Mouse (Mus musculus) heart, postnatal 36 days (tissue): ENCODE measurements around the gene Fam83g. TPM values are rescaled to one million over a fixed set of nuclear protein-coding genes. Genes with fewer than 3 reads are reported as not detected.

Source experiments
- DNase-seq, 2 experiments: peaks; one replicate each; pipeline ENCODE4 v3.0.0; 2021 to 2022
- intact Hi-C: fragments of 180-260 bp; cut with DNase I; formaldehyde crosslinking; loops from one replicate; pipeline ENCODE4 v1.15.1; 2025
- total RNA-seq, 2 experiments: library from RNA; stranded (reverse); gene quantifications; 2 replicates each; pipeline ENCODE4 v1.2.3; 2021

The Fam83g gene
- total RNA-seq, 2 experiments from 2014 or later = 0.11 to 0.16 TPM

GRCm38 (mm10) chr11:61669492-61670490, 14.1 kb upstream of the Fam83g start:
- intact Hi-C loops = no loop called here
- DNase-seq = no peak

DNA sequence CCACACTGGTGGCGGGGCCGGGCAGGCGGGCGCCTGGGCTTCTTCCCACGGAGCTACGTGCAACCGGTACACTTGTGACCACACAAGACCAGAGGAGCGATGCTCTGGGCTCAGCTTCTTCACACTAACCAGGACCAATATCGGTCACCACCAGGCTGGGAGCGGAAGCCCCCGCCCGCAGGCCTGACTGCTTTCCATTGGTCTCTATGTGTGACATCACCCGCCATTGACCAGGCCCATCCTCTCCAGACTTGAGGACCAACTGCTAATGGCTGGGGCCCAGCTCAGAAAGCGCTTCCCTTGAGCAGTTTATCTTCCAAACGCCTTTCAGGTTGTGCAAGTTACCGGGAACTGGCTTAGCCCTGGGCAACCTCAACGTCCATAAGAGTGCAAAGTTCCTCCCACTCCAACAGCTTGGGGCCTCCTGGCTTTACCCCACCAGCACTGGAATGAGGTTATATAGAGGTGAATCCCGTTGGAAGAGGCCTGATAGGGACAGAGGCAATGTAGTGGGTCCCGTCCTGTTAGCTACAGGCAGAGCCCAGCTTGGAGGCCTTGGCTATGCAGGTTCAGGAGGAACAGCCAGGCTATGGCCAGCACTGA, 12.0 kb upstream of the Fam83g start:
- intact Hi-C loops = no loop called here
- no peak for DNase-seq

DNA sequence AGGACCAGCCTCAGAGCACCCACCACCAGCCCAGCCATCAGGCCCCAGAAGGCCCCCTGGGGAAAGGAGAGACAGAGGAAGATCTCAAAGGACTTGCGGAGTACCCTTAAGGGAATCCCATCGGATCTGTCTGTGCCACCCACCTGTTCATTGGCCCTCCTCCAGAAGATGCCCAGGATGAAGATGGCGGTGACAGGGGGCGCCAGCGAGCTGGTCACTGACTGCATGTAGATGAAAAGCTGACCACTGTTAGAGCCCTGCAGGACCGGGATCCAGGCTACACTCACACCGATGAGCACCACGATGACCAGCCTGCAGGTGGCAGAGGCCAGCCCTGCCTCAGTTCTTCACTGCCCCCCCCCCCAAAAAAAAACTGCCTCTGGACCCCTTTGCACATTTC, 10.2 kb upstream of the Fam83g start:
- DNase-seq = peak in 1 of 2 experiments; percentile 43
- intact Hi-C loops = no loop called here

DNA sequence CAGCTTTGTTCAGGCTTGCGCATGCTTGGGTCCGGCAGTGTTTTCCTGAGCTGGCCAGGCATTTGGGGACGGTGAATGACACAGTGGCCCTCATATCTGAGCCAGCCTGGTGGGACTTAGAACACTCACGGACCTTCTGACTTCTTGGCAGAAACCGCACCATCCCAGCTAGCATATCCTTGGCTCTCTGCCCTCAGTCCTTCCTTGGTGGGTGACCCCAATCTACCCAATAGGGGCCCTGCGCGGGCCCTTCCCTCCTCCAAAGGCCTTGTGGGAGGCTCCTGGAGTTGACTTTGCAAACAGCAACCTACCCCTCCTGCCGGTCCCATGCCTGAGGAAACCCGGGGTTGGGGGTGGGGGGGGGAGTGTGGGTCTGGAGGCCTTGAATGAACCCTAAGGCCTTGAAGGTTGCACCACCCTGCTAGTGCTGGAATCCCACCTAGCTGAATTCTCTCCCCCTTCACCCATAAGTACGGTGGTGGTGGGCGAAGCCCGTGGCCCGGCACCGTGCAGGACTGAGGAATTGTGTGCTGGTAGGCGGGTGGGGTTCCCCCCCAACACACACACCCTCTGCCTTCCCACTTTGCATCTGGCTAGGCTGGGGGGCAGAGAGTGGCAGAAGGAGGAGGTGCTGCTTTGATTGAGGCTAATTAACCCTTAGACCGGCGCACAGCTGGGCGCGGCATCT, 9.6 kb upstream of the Fam83g start:
- intact Hi-C loops = no loop called here
- no peak for DNase-seq

- intact Hi-C loops = loop anchor here (5.0 kb wide), 1 partner anchor 37 kb away; no protein-coding TSS in a partner anchor
- no peak for DNase-seq
These were observed 9.1 kb upstream of the Fam83g start for GRCm38 (mm10) chr11:61674839-61675159.

DNA sequence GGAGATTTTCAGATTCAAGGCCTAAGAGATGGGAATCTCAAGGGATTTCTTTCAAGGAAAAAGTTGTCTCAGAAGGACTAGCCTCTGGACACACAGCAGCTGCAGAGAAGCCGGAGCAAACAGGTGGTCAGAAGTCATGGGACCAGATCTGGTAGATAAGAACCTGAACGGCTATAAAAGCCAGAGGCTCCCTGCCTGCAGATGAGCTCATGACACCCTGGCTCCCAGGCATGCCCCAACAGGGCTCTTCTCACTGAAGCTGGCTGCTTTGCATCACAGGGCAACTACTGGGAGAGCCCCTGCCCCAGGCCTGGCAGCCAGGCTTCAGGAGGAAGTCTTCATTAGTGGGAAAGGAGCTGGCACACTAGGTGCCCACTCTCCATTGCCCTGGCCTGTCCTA, 8.6 kb upstream of the Fam83g start:
- intact Hi-C loops = loop anchor here (5.0 kb wide), 1 partner anchor 38 kb away; no protein-coding TSS in a partner anchor
- DNase-seq = no peak

- intact Hi-C loops = loop anchor here (5.0 kb wide), 1 partner anchor 39 kb away; no protein-coding TSS in a partner anchor
- DNase-seq = no peak
These were observed 7.6 kb upstream of the Fam83g start for GRCm38 (mm10) chr11:61676216-61676854.

DNA sequence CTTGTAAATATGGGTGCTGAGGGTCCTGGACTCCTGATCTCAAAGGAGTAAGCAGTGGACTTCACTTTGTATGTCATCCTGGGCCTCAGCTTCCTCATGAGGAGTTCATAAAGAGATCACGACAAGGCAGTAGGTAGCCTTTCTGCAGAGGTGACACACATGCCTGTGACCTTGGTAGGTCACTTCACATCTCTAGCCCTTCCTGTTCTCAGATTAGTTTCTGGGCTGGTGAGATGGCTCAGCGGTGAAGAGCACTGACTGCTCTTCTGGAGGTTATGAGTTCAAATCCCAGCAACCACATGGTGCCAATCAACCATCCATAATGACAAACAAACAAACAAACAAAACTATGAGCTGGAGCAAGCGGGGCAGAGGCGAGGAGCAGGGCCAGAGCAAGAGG, 6.2 kb upstream of the Fam83g start:
- DNase-seq = no peak
- intact Hi-C loops = loop anchor here (5.0 kb wide), 1 partner anchor 40 kb away; no protein-coding TSS in a partner anchor

GRCm38 (mm10) chr11:61679091-61679866, 4.6 kb upstream of the Fam83g start:
- no peak for DNase-seq
- intact Hi-C loops = loop anchor here (5.0 kb wide), 1 partner anchor 42 kb away; no protein-coding TSS in a partner anchor

DNA sequence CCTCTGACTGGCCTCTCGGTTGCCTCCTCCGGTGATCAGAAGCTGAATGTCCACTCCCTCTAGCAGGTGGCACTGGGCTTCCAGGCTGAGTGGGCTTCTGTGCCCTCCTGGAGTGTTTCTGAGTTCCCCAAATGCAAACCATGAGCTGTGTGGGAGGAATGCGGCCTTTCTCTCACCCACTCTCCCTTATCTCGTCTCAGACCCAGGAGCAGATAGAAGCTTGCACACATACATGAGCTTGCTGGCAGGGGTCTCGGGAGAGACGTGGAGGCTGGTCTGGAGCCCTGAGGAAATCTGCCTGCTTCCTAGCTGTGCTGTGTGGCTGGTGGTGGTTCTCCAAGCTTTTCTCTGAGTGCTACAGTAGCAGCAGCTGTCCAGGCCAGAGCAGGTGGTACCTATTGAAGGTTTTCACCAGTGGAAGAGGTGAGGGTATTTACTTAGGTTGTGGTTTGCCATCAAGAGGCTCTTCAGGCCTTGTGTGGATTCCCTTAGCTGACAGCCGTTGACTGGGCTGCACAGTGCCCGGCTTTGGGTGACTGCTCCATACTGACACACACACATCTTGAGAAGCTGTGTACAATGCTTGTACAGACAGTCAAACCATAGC, 1.3 kb downstream of the Fam83g start:
- DNase-seq = no peak
- intact Hi-C loops = no loop called here

DNA sequence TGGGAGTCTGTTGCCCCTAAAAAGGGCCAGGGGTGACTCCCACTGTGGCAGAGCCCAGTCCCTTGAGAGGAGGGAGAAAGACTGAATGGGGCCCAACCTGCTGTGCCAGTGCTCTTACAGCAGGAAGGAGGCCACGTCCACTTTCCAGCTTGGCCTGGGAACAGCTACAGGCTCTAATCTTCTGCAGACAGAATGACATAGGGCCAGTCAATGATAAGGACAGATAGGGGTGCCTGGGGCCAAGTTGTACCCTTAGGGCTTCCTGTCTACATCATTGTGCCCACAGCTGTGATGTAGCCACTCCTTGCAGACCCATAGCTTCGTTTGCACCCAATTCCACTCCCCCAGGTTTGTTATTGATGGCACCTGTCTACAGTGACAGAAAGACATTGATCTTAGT, 2.2 kb downstream of the Fam83g start:
- no peak for DNase-seq
- intact Hi-C loops = no loop called here

GRCm38 (mm10) chr11:61686906-61687453, 3.1 kb downstream of the Fam83g start:
- intact Hi-C loops = no loop called here
- no peak for DNase-seq

GRCm38 (mm10) chr11:61687595-61687994, 3.7 kb downstream of the Fam83g start:
- intact Hi-C loops = no loop called here
- no peak for DNase-seq

DNA sequence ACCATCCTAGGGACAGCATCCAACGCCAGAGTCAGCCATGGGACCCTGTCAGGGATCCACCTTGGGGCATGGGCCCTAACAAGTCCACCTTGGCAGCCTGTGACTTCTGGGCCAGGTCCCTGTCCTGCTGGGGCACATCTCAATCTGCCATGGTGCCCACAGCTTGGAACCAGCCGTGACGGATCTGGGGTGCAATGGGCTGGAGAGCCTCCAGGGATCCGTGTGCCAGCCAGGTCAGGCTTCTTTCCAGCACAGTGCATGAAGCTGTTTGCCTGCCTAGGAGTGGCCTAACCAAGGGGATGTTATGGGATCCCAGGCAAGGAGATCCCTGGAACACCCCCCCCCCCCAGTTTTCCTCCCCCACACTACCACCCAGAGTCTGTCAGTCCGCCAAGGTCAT, 9.1 kb downstream of the Fam83g start:
- DNase-seq = no peak
- intact Hi-C loops = no loop called here

DNA sequence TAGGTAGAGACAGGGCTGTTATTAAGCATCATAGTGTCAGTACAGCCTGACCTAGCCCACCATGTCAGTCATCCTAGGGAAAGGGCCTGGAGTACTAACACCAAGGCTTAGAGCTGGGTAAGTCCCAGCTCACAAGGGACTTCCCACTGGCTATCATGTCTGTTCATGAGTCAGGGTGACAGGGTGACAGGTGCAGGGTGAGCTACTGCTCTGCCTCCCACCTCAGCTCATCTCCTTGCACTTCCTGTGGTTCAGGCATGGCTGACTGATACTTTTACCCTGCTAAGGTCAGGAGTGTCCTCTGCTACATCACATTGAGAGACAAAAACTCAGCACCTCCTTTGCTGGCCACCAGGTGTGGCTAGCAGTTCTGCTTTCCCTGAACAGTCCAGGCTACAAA, 15.0 kb downstream of the Fam83g start:
- no peak for DNase-seq
- intact Hi-C loops = no loop called here

GRCm38 (mm10) chr11:61699460-61699859, 15.6 kb downstream of the Fam83g start:
- DNase-seq = no peak
- intact Hi-C loops = no loop called here

GRCm38 (mm10) chr11:61699933-61700332, 16.0 kb downstream of the Fam83g start:
- peak; percentile 29 to 38 for DNase-seq
- intact Hi-C loops = no loop called here

DNA sequence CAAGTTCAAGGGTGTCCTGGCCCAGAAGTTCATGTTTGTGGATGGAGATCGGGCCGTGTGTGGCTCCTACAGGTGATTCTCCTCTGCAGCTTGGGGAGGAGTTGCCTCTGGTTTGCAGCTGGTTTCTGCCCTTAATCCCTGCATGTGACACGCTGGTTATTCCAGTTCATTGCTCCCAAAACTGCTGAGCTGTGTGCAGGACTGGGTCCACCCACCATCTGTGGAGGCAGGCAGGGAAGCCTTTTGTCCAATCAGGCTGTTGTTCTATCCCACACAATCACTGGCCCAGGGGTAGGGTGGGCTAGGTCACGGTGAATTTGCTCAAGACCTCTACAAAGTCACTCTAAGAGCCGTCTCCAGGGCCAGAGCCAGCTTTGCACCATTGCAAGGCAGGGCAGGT, 17.8 kb downstream of the Fam83g start:
- no peak for DNase-seq
- intact Hi-C loops = no loop called here

DNA sequence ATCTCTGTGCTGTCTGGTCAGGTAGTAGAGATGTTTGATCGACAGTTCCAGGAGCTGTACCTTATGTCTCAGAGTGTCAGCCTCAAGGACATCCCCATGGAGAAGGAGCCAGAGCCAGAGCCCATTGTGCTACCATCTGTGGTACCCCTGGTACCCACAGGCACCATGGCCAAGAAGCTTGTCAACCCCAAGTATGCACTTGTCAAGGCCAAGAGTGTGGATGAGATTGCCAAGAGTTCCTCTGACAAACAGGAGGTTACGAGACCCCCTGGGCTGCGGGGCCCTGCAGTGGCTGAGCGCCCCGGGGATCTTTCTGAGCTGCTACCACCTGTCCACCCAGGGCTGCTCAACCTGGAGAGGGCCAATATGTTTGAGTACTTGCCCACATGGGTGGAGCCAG, 18.6 kb downstream of the Fam83g start:
- no peak for DNase-seq
- intact Hi-C loops = no loop called here
